Mouse (Mus musculus): ENCODE results near the gene Aco1. TPM values are rescaled to one million over a fixed set of nuclear protein-coding genes. Genes with fewer than 3 reads are reported as not detected.

Aco1 gene
- polyA plus RNA-seq (2015; fragmentation: Nextera tagmentation; extraction: Ambion mirVana): 82.3 and 87.8 TPM in 2 replicates

- no peaks in the 10 kb centered on the region for H3K9me3 ChIP-seq (replicated peaks; ENCODE audit: low read length)
- peak within 1 kb of the TSS; percentile 65 for H3K4me3 ChIP-seq (replicated peaks; ENCODE audit: low read depth, low read length)
- TF ChIP-seq CTCF (IDR thresholded peaks at IDR 0.05; ENCODE audit: low read depth): no peak
- peak within 1 kb of the TSS; percentile 79 for H3K9ac ChIP-seq (ENCODE audit: low read depth, low read length)
- 0 out of 2 replicates have a peak, but pooled peaks cover 3% of the 10 kb centered on the region for H3K36me3 ChIP-seq (ENCODE audit: insufficient read depth, low read length)
- WGBS: under 1% methylated on average over 46 of the region's 46 CpGs
- H3K27ac ChIP-seq: peak within 1 kb of the TSS; percentile 96
- H3K27me3 ChIP-seq (ENCODE audit: insufficient read depth, low read length): no peaks in the 10 kb centered on the region
- peaks cover 6% of the 10 kb centered on the region for H3K4me1 ChIP-seq (replicated peaks; ENCODE audit: insufficient read depth, low read length)
- ATAC-seq (replicated peaks; ENCODE audit: low FRiP score, low read depth): peak; percentile 97
- peak within 1 kb of the TSS; percentile 87 for H3K4me2 ChIP-seq (ENCODE audit: low read length)
- DNase-seq (ENCODE audit: low spot score): peak; percentile 98
These were observed at the start of gene Aco1 for GRCm38 (mm10) chr4:40142743-40143532. Aco1 (plus strand) TSS chr4:40143081.

GRCm38 (mm10) chr4:40094974-40095373 is 47.9 kb upstream of the Aco1 start:
- H3K27me3 ChIP-seq (ENCODE audit: insufficient read depth, low read length): no peaks in the 10 kb centered on the region
- H3K27ac ChIP-seq: no peak overlapping the region
- DNase-seq (ENCODE audit: low spot score): no peak
- H3K36me3 ChIP-seq (ENCODE audit: insufficient read depth, low read length): no peaks in the 10 kb centered on the region
- no peak overlapping the region for H3K4me3 ChIP-seq (replicated peaks; ENCODE audit: low read depth, low read length)
- H3K9ac ChIP-seq (ENCODE audit: low read depth, low read length): no peak overlapping the region
- H3K4me1 ChIP-seq (replicated peaks; ENCODE audit: insufficient read depth, low read length): no peaks in the 10 kb centered on the region
- TF ChIP-seq CTCF (IDR thresholded peaks at IDR 0.05; ENCODE audit: low read depth): no peak
- 77% methylated on average over 2 of the region's 2 CpGs for WGBS
- H3K4me2 ChIP-seq (ENCODE audit: low read length): no peak overlapping the region
- ATAC-seq (replicated peaks; ENCODE audit: low FRiP score, low read depth): no peak
- no peaks in the 10 kb centered on the region for H3K9me3 ChIP-seq (replicated peaks; ENCODE audit: low read length)

- Histone ChIP-seq H3K9ac (ENCODE audit: low read depth, low read length) (no peak overlapping the region), H3K9me3 (replicated peaks; ENCODE audit: low read length) (no peaks in the 10 kb centered on the region), H3K36me3 (ENCODE audit: insufficient read depth, low read length) (no peaks in the 10 kb centered on the region), H3K27me3 (ENCODE audit: insufficient read depth, low read length) (no peaks in the 10 kb centered on the region), H3K4me3 (replicated peaks; ENCODE audit: low read depth, low read length) (no peak overlapping the region), H3K4me1 (replicated peaks; ENCODE audit: insufficient read depth, low read length) (no peaks in the 10 kb centered on the region), H3K27ac (no peak overlapping the region), H3K4me2 (ENCODE audit: low read length) (no peak overlapping the region)
- DNase-seq (ENCODE audit: low spot score) (no peak), ATAC-seq (replicated peaks; ENCODE audit: low FRiP score, low read depth) (no peak)
- no peak for TF ChIP-seq CTCF (IDR thresholded peaks at IDR 0.05; ENCODE audit: low read depth)
- WGBS: 89% methylated on average over 1 of the region's 1 CpGs
These were observed 39.9 kb upstream of the Aco1 start for GRCm38 (mm10) chr4:40102996-40103395.

GRCm38 (mm10) chr4:40106004-40106536 is 36.8 kb upstream of the Aco1 start:
- ATAC-seq (replicated peaks; ENCODE audit: low FRiP score, low read depth): no peak
- Histone ChIP-seq H3K4me1 (replicated peaks; ENCODE audit: insufficient read depth, low read length) (no peaks in the 10 kb centered on the region), H3K4me3 (replicated peaks; ENCODE audit: low read depth, low read length) (no peak overlapping the region), H3K9ac (ENCODE audit: low read depth, low read length) (no peak overlapping the region), H3K4me2 (ENCODE audit: low read length) (no peak overlapping the region), H3K27ac (no peak overlapping the region), H3K36me3 (ENCODE audit: insufficient read depth, low read length) (no peaks in the 10 kb centered on the region), H3K9me3 (replicated peaks; ENCODE audit: low read length) (no peaks in the 10 kb centered on the region), H3K27me3 (ENCODE audit: insufficient read depth, low read length) (no peaks in the 10 kb centered on the region)
- WGBS: 45% methylated on average over 8 of the region's 8 CpGs
- no peak for DNase-seq (ENCODE audit: low spot score)
- TF ChIP-seq CTCF (IDR thresholded peaks at IDR 0.05; ENCODE audit: low read depth): no peak

GRCm38 (mm10) chr4:40108030-40108429 is 34.9 kb upstream of the Aco1 start:
- ATAC-seq (replicated peaks; ENCODE audit: low FRiP score, low read depth) (no peak), DNase-seq (ENCODE audit: low spot score) (no peak)
- no peak overlapping the region for H3K4me2 ChIP-seq (ENCODE audit: low read length)
- no peak overlapping the region for H3K4me3 ChIP-seq (replicated peaks; ENCODE audit: low read depth, low read length)
- 87% methylated on average over 4 of the region's 4 CpGs for WGBS
- no peaks in the 10 kb centered on the region for H3K9me3 ChIP-seq (replicated peaks; ENCODE audit: low read length)
- H3K27me3 ChIP-seq (ENCODE audit: insufficient read depth, low read length): no peaks in the 10 kb centered on the region
- no peaks in the 10 kb centered on the region for H3K4me1 ChIP-seq (replicated peaks; ENCODE audit: insufficient read depth, low read length)
- no peak overlapping the region for H3K27ac ChIP-seq
- H3K36me3 ChIP-seq (ENCODE audit: insufficient read depth, low read length): no peaks in the 10 kb centered on the region
- no peak for TF ChIP-seq CTCF (IDR thresholded peaks at IDR 0.05; ENCODE audit: low read depth)
- H3K9ac ChIP-seq (ENCODE audit: low read depth, low read length): no peak overlapping the region

GRCm38 (mm10) chr4:40113173-40113572 is 29.7 kb upstream of the Aco1 start:
- no peak overlapping the region for H3K27ac ChIP-seq
- ATAC-seq (replicated peaks; ENCODE audit: low FRiP score, low read depth): no peak
- H3K9me3 ChIP-seq (replicated peaks; ENCODE audit: low read length): no peaks in the 10 kb centered on the region
- WGBS: 67% methylated on average over 1 of the region's 1 CpGs
- no peaks in the 10 kb centered on the region for H3K4me1 ChIP-seq (replicated peaks; ENCODE audit: insufficient read depth, low read length)
- H3K27me3 ChIP-seq (ENCODE audit: insufficient read depth, low read length): no peaks in the 10 kb centered on the region
- H3K36me3 ChIP-seq (ENCODE audit: insufficient read depth, low read length): no peaks in the 10 kb centered on the region
- H3K9ac ChIP-seq (ENCODE audit: low read depth, low read length): no peak overlapping the region
- TF ChIP-seq CTCF (IDR thresholded peaks at IDR 0.05; ENCODE audit: low read depth): peak; percentile 47; the same call in 1 of the 2 replicates
- H3K4me3 ChIP-seq (replicated peaks; ENCODE audit: low read depth, low read length): no peak overlapping the region
- no peak overlapping the region for H3K4me2 ChIP-seq (ENCODE audit: low read length)
- peak; percentile 54 for DNase-seq (ENCODE audit: low spot score)
